Mouse (Mus musculus) T-helper 2 cell (primary cell): ENCODE results near the gene Mrpl57.
"Not testable (repeated sequence)": the region's sequence is repeated elsewhere in the genome, so short reads cannot be mapped to it uniquely, and the experiment has no call there.

Source experiments
- in situ Hi-C: fragments of 300-600 bp; cut with MboI, MseI; formaldehyde crosslinking; loops from one replicate; pipeline ENCODE4 v1.15.1; 2025; ENCODE audit warnings: high pct_unique_total_duplicates

Gene Mrpl57

GRCm38 (mm10) chr14:57825788-57826751 is at the start of gene Mrpl57, which contains the start of gene Ska3:
Mrpl57 (plus strand) TSS chr14:57826234.
Ska3 (minus strand) TSS chr14:57826185.
- in situ Hi-C loops = no loop called here

GRCm38 (mm10) chr14:57787406-57787805 is 38.6 kb upstream of the Mrpl57 start:
- in situ Hi-C loops = no loop called here

- in situ Hi-C loops = no loop called here
Observed at GRCm38 (mm10) chr14:57789311-57789710, 36.7 kb upstream of the Mrpl57 start.

- in situ Hi-C loops = no loop called here
Observed at GRCm38 (mm10) chr14:57789759-57790158, 36.3 kb upstream of the Mrpl57 start.

GRCm38 (mm10) chr14:57791171-57791570 is 34.9 kb upstream of the Mrpl57 start:
- in situ Hi-C loops = no loop called here

GRCm38 (mm10) chr14:57797551-57797950 is 28.5 kb upstream of the Mrpl57 start:
- in situ Hi-C loops = no loop called here

GRCm38 (mm10) chr14:57797991-57798931 is 27.8 kb upstream of the Mrpl57 start, which contains the start of gene Sap18:
Sap18 (plus strand) TSS chr14:57798180.
- in situ Hi-C loops = no loop called here

GRCm38 (mm10) chr14:57803731-57804130 is 22.3 kb upstream of the Mrpl57 start:
- in situ Hi-C loops = no loop called here

- in situ Hi-C loops = loop anchor here (5.0 kb wide), 2 partner anchors 99 to 126 kb away; no protein-coding TSS in a partner anchor
Observed at GRCm38 (mm10) chr14:57808558-57808957, 17.5 kb upstream of the Mrpl57 start.

GRCm38 (mm10) chr14:57810886-57811285 is 15.1 kb upstream of the Mrpl57 start:
- in situ Hi-C loops = no loop called here

- in situ Hi-C loops = no loop called here
Observed at GRCm38 (mm10) chr14:57811844-57812243, 14.2 kb upstream of the Mrpl57 start.

GRCm38 (mm10) chr14:57820839-57821238 is 5.2 kb upstream of the Mrpl57 start:
- in situ Hi-C loops = no loop called here

- in situ Hi-C loops = no loop called here
Observed at GRCm38 (mm10) chr14:57827284-57827683, 1.2 kb downstream of the Mrpl57 start.

- in situ Hi-C loops = no loop called here
Observed at GRCm38 (mm10) chr14:57833526-57833925, 7.5 kb downstream of the Mrpl57 start.

GRCm38 (mm10) chr14:57835157-57835556 is 9.1 kb downstream of the Mrpl57 start:
- in situ Hi-C loops = no loop called here

- in situ Hi-C loops = no loop called here
Observed at GRCm38 (mm10) chr14:57844535-57844934, 18.5 kb downstream of the Mrpl57 start.

GRCm38 (mm10) chr14:57848061-57848460 is 22.0 kb downstream of the Mrpl57 start:
- in situ Hi-C loops = not testable (repeated sequence)

- in situ Hi-C loops = no loop called here
Observed at GRCm38 (mm10) chr14:57848646-57849045, 22.6 kb downstream of the Mrpl57 start.

- in situ Hi-C loops = no loop called here
Observed at GRCm38 (mm10) chr14:57850330-57850729, 24.3 kb downstream of the Mrpl57 start.

- in situ Hi-C loops = no loop called here
Observed at GRCm38 (mm10) chr14:57852961-57853360, 26.9 kb downstream of the Mrpl57 start.

- in situ Hi-C loops = not testable (repeated sequence)
Observed at GRCm38 (mm10) chr14:57856037-57856436, 30.0 kb downstream of the Mrpl57 start.

- in situ Hi-C loops = no loop called here
Observed at GRCm38 (mm10) chr14:57858601-57859000, 32.6 kb downstream of the Mrpl57 start.
